Mouse (Mus musculus) ZHBTc4 (cell line): ENCODE data around the gene Rftn2.
A peak's percentile ranks its signal among the peaks of the same experiment; 100 is the strongest.

Source experiments
- DNase-seq: peaks from one replicate; pipeline ENCODE4 v3.0.0-alpha.2; 2011; ENCODE audit warnings: low read depth, low spot score

Rftn2 gene

GRCm38 (mm10) chr1:55173720-55174557 lies 52.6 kb downstream of the Rftn2 start:
- no peak for DNase-seq

- DNase-seq, result peak; percentile 67
These were observed 54.9 kb downstream of the Rftn2 start for GRCm38 (mm10) chr1:55171361-55172325.

- DNase-seq, result no peak
These were observed 58.0 kb downstream of the Rftn2 start for GRCm38 (mm10) chr1:55168591-55168990.

- no peak for DNase-seq
These were observed 59.0 kb downstream of the Rftn2 start for GRCm38 (mm10) chr1:55167560-55167959.

- DNase-seq, result peak; percentile 59
These were observed 62.6 kb downstream of the Rftn2 start for GRCm38 (mm10) chr1:55164005-55164404.

GRCm38 (mm10) chr1:55162781-55163180 lies 63.8 kb downstream of the Rftn2 start:
- peak; percentile 28 for DNase-seq

- DNase-seq, result peak; percentile 81
These were observed 64.7 kb downstream of the Rftn2 start for GRCm38 (mm10) chr1:55161895-55162294.

- no peak for DNase-seq
These were observed 65.5 kb downstream of the Rftn2 start for GRCm38 (mm10) chr1:55160831-55161638.

GRCm38 (mm10) chr1:55160218-55160617 lies 66.4 kb downstream of the Rftn2 start:
- no peak for DNase-seq

GRCm38 (mm10) chr1:55158821-55159220 lies 67.8 kb downstream of the Rftn2 start:
- no peak for DNase-seq

GRCm38 (mm10) chr1:55158211-55158610 lies 68.4 kb downstream of the Rftn2 start:
- no peak for DNase-seq

- no peak for DNase-seq
These were observed 69.3 kb downstream of the Rftn2 start for GRCm38 (mm10) chr1:55157329-55157728.

GRCm38 (mm10) chr1:55145556-55145955 lies 81.0 kb downstream of the Rftn2 start:
- no peak for DNase-seq

GRCm38 (mm10) chr1:55144338-55144737 lies 82.2 kb downstream of the Rftn2 start:
- DNase-seq, result no peak

GRCm38 (mm10) chr1:55135846-55136245 lies 90.7 kb downstream of the Rftn2 start:
- peak; percentile 63 for DNase-seq

GRCm38 (mm10) chr1:55134301-55134700 lies 92.3 kb downstream of the Rftn2 start:
- no peak for DNase-seq

GRCm38 (mm10) chr1:55133173-55133572 lies 93.4 kb downstream of the Rftn2 start:
- no peak for DNase-seq

- DNase-seq, result no peak
These were observed 94.3 kb downstream of the Rftn2 start for GRCm38 (mm10) chr1:55132308-55132707.

GRCm38 (mm10) chr1:55131424-55132014 lies 95.1 kb downstream of the Rftn2 start:
- DNase-seq, result peak; percentile 73

GRCm38 (mm10) chr1:55130943-55131401 lies 95.6 kb downstream of the Rftn2 start, which contains the start of gene Mob4:
Gene Mob4 (plus strand): TSS chr1:55131231.
- DNase-seq, result peak; percentile 96
